Mouse (Mus musculus): Measurements from ENCODE around the gene Pih1d1.

DNA sequence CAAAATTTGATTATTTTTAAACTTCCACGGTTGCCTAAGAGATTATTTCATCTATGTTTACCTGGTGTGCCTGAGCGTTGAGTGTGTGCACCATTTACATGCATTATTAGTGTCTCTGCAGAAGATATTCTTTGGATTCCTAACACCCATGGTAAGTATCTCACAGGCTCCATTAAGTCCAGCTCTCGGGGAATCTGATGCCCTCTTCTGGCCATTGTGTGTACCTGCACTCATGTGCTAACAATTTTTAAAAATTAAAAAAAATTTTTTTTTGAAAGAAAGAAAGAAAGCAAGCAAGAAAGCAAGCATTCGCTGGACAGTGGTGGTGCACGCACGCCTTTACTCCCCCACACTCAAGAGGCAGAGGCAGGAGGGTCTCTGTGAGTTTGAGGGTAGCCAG is 54.2 kb downstream of the Pih1d1 start:
- no peak for TF ChIP-seq POLR2A (IDR thresholded peaks at IDR 0.05; ENCODE audit: borderline replicate concordance, extremely low read depth, low read depth, low read length)
- no peak for TF ChIP-seq CTCF (IDR thresholded peaks at IDR 0.05; ENCODE audit: insufficient read depth, low read length)
